Mouse (Mus musculus): Measurements from ENCODE around the gene AW209491. TPM values are rescaled to one million over a fixed set of nuclear protein-coding genes. Genes with fewer than 3 reads are reported as not detected.

Gene AW209491
- polyA plus RNA-seq (2014; fragmentation: Nextera tagmentation; extraction: Ambion mirVana) = 23.4 and 24.4 TPM in 2 replicates

DNA sequence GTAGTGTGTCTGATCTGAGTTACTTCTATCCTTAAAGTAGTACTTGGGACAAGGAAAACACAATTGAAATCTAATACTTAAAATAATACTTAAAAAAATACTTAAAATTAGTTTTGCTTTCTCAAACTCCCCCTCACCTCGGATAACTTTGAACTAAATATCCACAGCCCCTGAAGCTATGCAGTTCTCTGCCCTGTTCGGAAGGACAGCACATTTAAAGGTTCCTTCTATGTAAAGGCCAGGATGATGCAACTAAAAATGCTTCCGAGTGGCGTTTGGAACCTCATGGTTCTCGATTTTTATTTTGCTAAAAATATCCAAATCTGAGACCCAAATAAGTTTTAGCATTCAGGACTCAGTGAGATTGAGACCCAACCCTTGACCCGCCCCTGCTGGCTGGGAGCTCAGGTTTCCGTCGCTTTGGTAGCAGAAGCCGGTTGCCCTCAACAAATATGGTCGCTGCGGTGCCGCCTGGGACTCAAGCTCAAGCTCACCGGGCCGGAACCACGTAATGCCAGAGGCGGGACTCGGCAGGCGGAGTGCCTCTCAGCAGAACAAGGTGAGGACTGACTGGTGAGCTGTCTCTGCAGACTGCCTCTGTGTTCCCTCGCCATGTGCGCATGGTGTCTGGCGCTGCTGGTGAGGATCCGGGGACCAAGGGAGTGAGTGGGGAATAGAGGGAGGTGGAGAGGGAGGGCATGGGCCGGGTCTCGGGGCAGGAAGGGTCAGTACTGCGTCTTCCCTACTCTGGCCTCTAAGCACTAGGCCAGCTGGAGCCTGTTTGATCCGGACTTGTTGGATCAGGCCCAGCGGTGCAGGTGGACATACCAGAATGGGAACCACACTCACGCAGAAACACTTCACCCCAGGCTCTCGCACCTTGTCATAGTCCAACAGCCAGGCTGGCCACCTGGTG, at the start of gene AW209491:
Gene AW209491, plus strand, starts transcription at position 429 of the 916 bp plus-strand sequence.
- peak within 1 kb of the TSS; percentile 82 for H3K4me2 ChIP-seq (ENCODE audit: low read depth, low read length)
- 2% methylated on average over 27 of the region's 29 CpGs for WGBS
- no peaks in the 10 kb centered on the region for H3K9me3 ChIP-seq (ENCODE audit: control insufficient read depth, low read length)
- H3K4me3 ChIP-seq (ENCODE audit: low read depth, low read length) = peak within 1 kb of the TSS; percentile 53
- no peaks in the 10 kb centered on the region for H3K27me3 ChIP-seq (replicated peaks; ENCODE audit: control insufficient read depth, insufficient read depth, low read length)
- H3K36me3 ChIP-seq (ENCODE audit: control insufficient read depth, insufficient read depth, low read length) = peaks cover 25% of the 10 kb centered on the region
- H3K27ac ChIP-seq (replicated peaks; ENCODE audit: low read depth, low read length) = no peak within 1 kb of the TSS; the same call in 1 of the 2 replicates
- H3K9ac ChIP-seq (ENCODE audit: low read depth, low read length) = peak within 1 kb of the TSS; percentile 72
- peak; percentile 97 for DNase-seq (ENCODE audit: low spot score)
- peak; percentile 97 for ATAC-seq (ENCODE audit: low read depth)
- H3K4me1 ChIP-seq (ENCODE audit: control insufficient read depth, insufficient read depth, low read length) = no peaks in the 10 kb centered on the region

DNA sequence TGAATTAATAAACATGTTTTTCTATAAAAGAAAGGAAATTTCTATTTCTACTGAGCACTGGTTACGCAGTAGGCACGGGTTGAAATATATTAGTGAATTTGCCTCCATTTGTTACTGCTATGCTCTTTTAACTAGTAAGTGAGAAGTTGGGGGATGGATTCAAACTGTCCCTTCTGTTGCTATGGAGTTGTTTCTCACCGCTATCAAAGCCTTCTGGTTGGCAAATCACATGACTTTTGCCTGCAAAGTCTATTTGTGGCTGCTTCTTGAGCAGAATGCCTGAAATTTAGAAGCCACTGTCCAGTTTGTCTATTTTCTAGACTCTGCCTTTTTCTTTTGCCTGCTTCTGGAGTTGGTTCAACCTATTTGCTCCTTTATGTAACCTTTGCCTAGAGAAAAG, 49.6 kb upstream of the AW209491 start:
- no peaks in the 10 kb centered on the region for H3K27me3 ChIP-seq (replicated peaks; ENCODE audit: control insufficient read depth, insufficient read depth, low read length)
- H3K36me3 ChIP-seq (ENCODE audit: control insufficient read depth, insufficient read depth, low read length) = no peaks in the 10 kb centered on the region
- H3K9ac ChIP-seq (ENCODE audit: low read depth, low read length) = no peak overlapping the region
- 79% methylated on average over 3 of the region's 3 CpGs for WGBS
- H3K9me3 ChIP-seq (ENCODE audit: control insufficient read depth, low read length) = no peaks in the 10 kb centered on the region
- no peak overlapping the region for H3K27ac ChIP-seq (replicated peaks; ENCODE audit: low read depth, low read length)
- H3K4me2 ChIP-seq (ENCODE audit: low read depth, low read length) = no peak overlapping the region
- H3K4me1 ChIP-seq (ENCODE audit: control insufficient read depth, insufficient read depth, low read length) = no peaks in the 10 kb centered on the region
- H3K4me3 ChIP-seq (ENCODE audit: low read depth, low read length) = no peak overlapping the region
- ATAC-seq (ENCODE audit: low read depth) (no peak), DNase-seq (ENCODE audit: low spot score) (no peak)

DNA sequence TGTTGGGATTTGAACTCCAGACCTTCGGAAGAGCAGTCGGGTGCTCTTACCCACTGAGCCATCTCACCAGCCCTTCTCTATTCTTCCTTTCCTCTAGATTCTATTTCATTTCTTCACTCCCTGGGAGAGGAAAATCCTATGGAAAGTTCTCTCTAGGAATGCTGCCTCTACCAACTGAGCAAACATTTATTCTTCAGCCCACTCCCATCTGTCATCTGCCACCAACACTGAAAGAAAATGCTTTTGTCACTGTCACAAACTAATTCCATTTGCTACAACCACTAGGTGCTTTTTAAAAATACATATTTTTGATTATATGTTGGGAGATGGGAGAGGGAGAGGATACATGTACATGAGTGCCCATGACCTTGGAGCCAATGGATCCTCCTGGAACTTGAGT, 27.2 kb upstream of the AW209491 start:
- no peaks in the 10 kb centered on the region for H3K27me3 ChIP-seq (replicated peaks; ENCODE audit: control insufficient read depth, insufficient read depth, low read length)
- no peak overlapping the region for H3K9ac ChIP-seq (ENCODE audit: low read depth, low read length)
- WGBS = 95% methylated on average over 2 of the region's 2 CpGs
- no peaks in the 10 kb centered on the region for H3K9me3 ChIP-seq (ENCODE audit: control insufficient read depth, low read length)
- no peak overlapping the region for H3K27ac ChIP-seq (replicated peaks; ENCODE audit: low read depth, low read length)
- H3K36me3 ChIP-seq (ENCODE audit: control insufficient read depth, insufficient read depth, low read length) = no peaks in the 10 kb centered on the region
- no peak overlapping the region for H3K4me2 ChIP-seq (ENCODE audit: low read depth, low read length)
- DNase-seq (ENCODE audit: low spot score) (no peak), ATAC-seq (ENCODE audit: low read depth) (no peak)
- no peaks in the 10 kb centered on the region for H3K4me1 ChIP-seq (ENCODE audit: control insufficient read depth, insufficient read depth, low read length)
- H3K4me3 ChIP-seq (ENCODE audit: low read depth, low read length) = no peak overlapping the region

DNA sequence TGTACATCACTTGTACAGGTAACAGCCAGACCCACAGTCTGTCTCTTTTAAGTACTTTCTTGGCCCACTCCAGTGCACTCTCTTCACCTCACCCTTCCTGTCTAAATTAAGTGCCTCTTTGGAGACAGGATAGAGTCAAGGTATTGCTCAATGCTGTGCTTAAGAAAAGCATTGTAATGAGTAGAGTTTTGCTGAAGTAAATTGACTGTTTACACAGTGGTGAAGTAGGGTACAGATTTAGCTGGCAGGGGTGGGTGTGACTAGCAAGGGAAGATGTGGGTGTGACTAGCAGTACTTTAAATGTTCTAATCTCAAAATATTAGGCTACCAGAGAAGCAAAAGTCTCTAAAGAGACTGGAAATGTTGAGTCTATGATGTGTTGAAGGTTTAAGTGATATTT, 22.3 kb upstream of the AW209491 start:
- Histone ChIP-seq H3K9ac (ENCODE audit: low read depth, low read length) (no peak overlapping the region), H3K4me3 (ENCODE audit: low read depth, low read length) (no peak overlapping the region), H3K27me3 (replicated peaks; ENCODE audit: control insufficient read depth, insufficient read depth, low read length) (no peaks in the 10 kb centered on the region), H3K4me1 (ENCODE audit: control insufficient read depth, insufficient read depth, low read length) (no peaks in the 10 kb centered on the region), H3K27ac (replicated peaks; ENCODE audit: low read depth, low read length) (no peak overlapping the region), H3K36me3 (ENCODE audit: control insufficient read depth, insufficient read depth, low read length) (peaks cover 14% of the 10 kb centered on the region), H3K4me2 (ENCODE audit: low read depth, low read length) (no peak overlapping the region), H3K9me3 (ENCODE audit: control insufficient read depth, low read length) (no peaks in the 10 kb centered on the region)
- DNase-seq (ENCODE audit: low spot score) (no peak), ATAC-seq (ENCODE audit: low read depth) (no peak)

DNA sequence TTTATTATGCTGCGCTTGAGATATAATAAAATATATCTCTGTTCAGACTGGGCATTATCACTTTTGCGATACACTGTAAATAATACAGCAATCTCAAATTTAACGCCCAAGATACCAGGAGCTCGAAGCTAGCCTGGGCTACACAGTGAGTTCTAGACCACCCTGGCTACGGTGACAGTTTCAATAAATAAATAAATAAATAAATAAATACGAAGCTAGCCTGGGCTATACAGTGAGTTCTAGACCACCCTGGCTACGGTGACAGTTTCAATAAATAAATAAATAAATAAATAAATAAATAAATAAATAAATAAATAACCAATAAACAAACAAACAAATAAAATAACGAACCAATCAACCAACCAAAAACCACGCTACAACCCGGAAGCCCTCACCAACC, 17.5 kb upstream of the AW209491 start:
- Histone ChIP-seq H3K9me3 (ENCODE audit: control insufficient read depth, low read length) (no peaks in the 10 kb centered on the region), H3K9ac (ENCODE audit: low read depth, low read length) (peak overlapping the region; percentile 81), H3K27me3 (replicated peaks; ENCODE audit: control insufficient read depth, insufficient read depth, low read length) (no peaks in the 10 kb centered on the region), H3K4me3 (ENCODE audit: low read depth, low read length) (peak overlapping the region; percentile 72), H3K36me3 (ENCODE audit: control insufficient read depth, insufficient read depth, low read length) (peaks cover 26% of the 10 kb centered on the region), H3K27ac (replicated peaks; ENCODE audit: low read depth, low read length) (no peak overlapping the region), H3K4me2 (ENCODE audit: low read depth, low read length) (peak overlapping the region; percentile 61), H3K4me1 (ENCODE audit: control insufficient read depth, insufficient read depth, low read length) (no peaks in the 10 kb centered on the region)
- DNase-seq (ENCODE audit: low spot score) (no peak), ATAC-seq (ENCODE audit: low read depth) (peak; percentile 31; the same call in 1 of the 2 replicates)
- WGBS = 6% methylated on average over 10 of the region's 10 CpGs

DNA sequence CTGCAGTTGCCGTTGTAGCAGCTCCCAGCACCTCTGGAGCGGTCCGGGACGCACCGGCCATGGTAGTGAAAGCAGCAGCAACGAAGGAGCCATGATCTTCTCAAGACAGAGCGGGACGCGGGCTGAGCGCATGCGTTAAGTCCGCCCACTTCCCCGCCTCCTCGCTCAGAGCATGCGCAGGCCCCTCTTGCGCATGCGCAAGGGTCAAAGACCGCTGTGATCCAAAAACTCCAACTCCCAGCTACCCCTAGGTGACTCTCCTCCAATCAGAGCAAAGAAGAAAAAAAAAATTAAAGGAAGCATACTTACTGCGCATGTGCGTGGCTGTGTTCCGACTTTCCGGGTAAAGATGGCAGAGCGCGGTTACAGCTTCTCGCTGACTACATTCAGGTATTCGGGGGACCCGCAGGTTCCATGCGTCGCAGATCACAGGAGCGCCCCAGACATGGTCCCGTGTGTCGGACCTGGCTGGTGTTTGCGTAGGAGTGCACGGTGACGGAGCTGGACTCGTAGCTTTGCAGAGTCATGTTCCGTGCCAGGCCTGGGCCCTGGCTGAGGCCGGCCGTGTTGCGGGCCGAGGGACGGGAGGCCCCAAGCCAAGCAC, 16.9 kb upstream of the AW209491 start, which contains the start of the genes Mrpl32 and Psma2:
Gene Mrpl32, minus strand, starts transcription at position 240 of the 604 bp plus-strand sequence.
Gene Psma2, plus strand, starts transcription at position 315 of the 604 bp plus-strand sequence.
- peak within 1 kb of the TSS; percentile 72 for H3K4me3 ChIP-seq (ENCODE audit: low read depth, low read length)
- H3K4me1 ChIP-seq (ENCODE audit: control insufficient read depth, insufficient read depth, low read length) = no peaks in the 10 kb centered on the region
- H3K4me2 ChIP-seq (ENCODE audit: low read depth, low read length) = peak within 1 kb of the TSS; percentile 75
- peak within 1 kb of the TSS; percentile 85 for H3K9ac ChIP-seq (ENCODE audit: low read depth, low read length)
- WGBS = under 1% methylated on average over 42 of the region's 42 CpGs
- H3K27ac ChIP-seq (replicated peaks; ENCODE audit: low read depth, low read length) = peak within 1 kb of the TSS; percentile 54; the same call in 1 of the 2 replicates
- ATAC-seq (ENCODE audit: low read depth) (peak; percentile 98), DNase-seq (ENCODE audit: low spot score) (peak; percentile 99)
- no peaks in the 10 kb centered on the region for H3K9me3 ChIP-seq (ENCODE audit: control insufficient read depth, low read length)
- peaks cover 30% of the 10 kb centered on the region for H3K36me3 ChIP-seq (ENCODE audit: control insufficient read depth, insufficient read depth, low read length)
- no peaks in the 10 kb centered on the region for H3K27me3 ChIP-seq (replicated peaks; ENCODE audit: control insufficient read depth, insufficient read depth, low read length)

DNA sequence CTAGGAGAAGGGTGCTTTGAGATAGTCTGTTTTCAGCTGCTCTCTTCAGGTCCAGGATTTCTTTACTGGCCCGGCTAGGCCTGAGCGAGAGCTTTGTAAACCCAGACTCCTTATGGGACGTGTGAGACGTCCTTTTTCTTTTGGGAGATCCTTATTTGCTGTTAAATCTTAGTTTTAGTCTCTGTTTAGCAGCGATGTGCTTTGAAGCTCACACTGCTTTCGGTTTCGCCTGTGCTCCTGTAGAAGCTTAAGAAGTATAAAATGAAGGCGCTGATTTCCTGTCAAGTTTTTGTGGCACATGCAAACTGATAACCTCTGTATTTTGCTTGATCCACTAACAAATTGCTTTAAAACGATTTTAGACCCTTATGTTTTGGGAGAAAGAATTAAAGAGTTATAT, 16.4 kb upstream of the AW209491 start:
- no peaks in the 10 kb centered on the region for H3K27me3 ChIP-seq (replicated peaks; ENCODE audit: control insufficient read depth, insufficient read depth, low read length)
- peak overlapping the region; percentile 72 for H3K4me3 ChIP-seq (ENCODE audit: low read depth, low read length)
- H3K4me2 ChIP-seq (ENCODE audit: low read depth, low read length) = peak overlapping the region; percentile 75
- no peaks in the 10 kb centered on the region for H3K4me1 ChIP-seq (ENCODE audit: control insufficient read depth, insufficient read depth, low read length)
- peak overlapping the region; percentile 85 for H3K9ac ChIP-seq (ENCODE audit: low read depth, low read length)
- DNase-seq (ENCODE audit: low spot score) (no peak), ATAC-seq (ENCODE audit: low read depth) (no peak)
- no peak overlapping the region; the same call in 1 of the 2 replicates for H3K27ac ChIP-seq (replicated peaks; ENCODE audit: low read depth, low read length)
- under 1% methylated on average over 9 of the region's 9 CpGs for WGBS
- peaks cover 34% of the 10 kb centered on the region for H3K36me3 ChIP-seq (ENCODE audit: control insufficient read depth, insufficient read depth, low read length)
- H3K9me3 ChIP-seq (ENCODE audit: control insufficient read depth, low read length) = no peaks in the 10 kb centered on the region

DNA sequence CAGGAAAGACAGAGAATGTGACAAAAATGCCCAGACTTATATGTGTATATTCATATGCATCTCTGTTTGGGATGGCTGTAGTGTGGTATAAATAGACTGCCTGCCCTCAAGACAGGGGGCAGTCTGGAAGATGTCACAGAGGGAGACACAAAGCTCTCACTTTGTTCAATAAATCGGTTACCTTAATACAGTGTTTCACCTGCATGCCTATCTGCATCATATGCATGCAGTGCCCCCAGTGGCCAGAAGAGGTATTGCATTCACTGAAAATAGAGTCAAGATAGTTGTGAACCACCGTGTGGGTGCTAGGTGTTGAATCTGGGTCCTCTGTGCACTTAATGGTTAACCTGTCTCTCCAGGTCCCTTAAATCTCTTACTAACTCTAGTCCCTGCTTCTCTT, 11.2 kb upstream of the AW209491 start:
- no peak overlapping the region for H3K4me2 ChIP-seq (ENCODE audit: low read depth, low read length)
- WGBS = 43% methylated on average over 2 of the region's 2 CpGs
- H3K9ac ChIP-seq (ENCODE audit: low read depth, low read length) = no peak overlapping the region
- peaks cover 62% of the 10 kb centered on the region for H3K36me3 ChIP-seq (ENCODE audit: control insufficient read depth, insufficient read depth, low read length)
- ATAC-seq (ENCODE audit: low read depth) = peak; percentile 47; the same call in 1 of the 2 replicates
- no peaks in the 10 kb centered on the region for H3K27me3 ChIP-seq (replicated peaks; ENCODE audit: control insufficient read depth, insufficient read depth, low read length)
- H3K9me3 ChIP-seq (ENCODE audit: control insufficient read depth, low read length) = no peaks in the 10 kb centered on the region
- DNase-seq (ENCODE audit: low spot score) = peak; percentile 47
- no peak overlapping the region for H3K4me3 ChIP-seq (ENCODE audit: low read depth, low read length)
- H3K4me1 ChIP-seq (ENCODE audit: control insufficient read depth, insufficient read depth, low read length) = no peaks in the 10 kb centered on the region
- H3K27ac ChIP-seq (replicated peaks; ENCODE audit: low read depth, low read length) = no peak overlapping the region
